Mouse (Mus musculus) heart, adult 2 months (tissue): Measurements from ENCODE around the gene Rassf10.

ENCODE experiments used
- CTCF ChIP-seq: fragments of 200-600 bp; IDR thresholded peaks from 2 replicates; pipeline ENCODE4 v1.8.1; 2022; ENCODE audit warnings: antibody characterized with exemption, mild to moderate bottlenecking, moderate library complexity
- EP300 ChIP-seq: fragments of 200-500 bp; IDR thresholded peaks from 2 replicates; pipeline ENCODE4 v1.6.1; 2011; ENCODE audit warnings: low read depth, low read length, control low read depth; ENCODE audit not compliant: insufficient read depth
- POLR2A ChIP-seq: fragments of 200-500 bp; IDR thresholded peaks from 2 replicates; pipeline ENCODE4 v1.6.1; 2011; ENCODE audit warnings: mild to moderate bottlenecking, low read depth, low read length, control low read depth; ENCODE audit not compliant: insufficient read depth

GRCm38 (mm10) chr7:113005726-113006125 is 52.0 kb downstream of the Rassf10 start:
- TF ChIP-seq CTCF (no peak), EP300 (no peak), POLR2A (no peak)
